Mouse (Mus musculus): ENCODE measurements around the gene Mfsd5.

DNA sequence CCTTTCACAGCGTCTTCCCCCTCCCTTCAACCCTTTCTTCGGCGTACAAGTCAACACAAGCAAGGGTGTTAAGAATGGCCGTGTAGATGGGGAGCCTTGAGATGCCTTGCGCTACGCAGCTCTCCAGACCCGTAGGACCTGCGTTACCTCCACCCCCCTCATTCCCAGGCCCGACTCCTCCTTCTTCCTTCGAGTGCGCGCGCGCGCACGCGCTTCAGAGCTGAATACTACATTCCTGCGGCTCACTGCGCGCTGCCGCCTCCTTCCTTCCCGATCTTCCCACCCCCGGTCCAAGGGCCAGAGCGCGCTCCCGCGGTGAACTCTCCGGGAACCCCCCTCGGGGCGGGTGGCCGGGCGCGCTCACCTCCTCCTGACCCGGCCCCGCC is 32.4 kb upstream of the Mfsd5 start:
- no peak for TF ChIP-seq CTCF (IDR thresholded peaks at IDR 0.05; ENCODE audit: insufficient read depth, low read depth, low read length)
- peak; percentile 67 for TF ChIP-seq POLR2A (IDR thresholded peaks at IDR 0.05; ENCODE audit: insufficient read depth, low read depth, low read length)

Measured in olfactory bulb, adult 2 months (tissue).